Mouse (Mus musculus) urinary bladder, postnatal 10 days (tissue): ENCODE measurements around the gene Lims1.

Experiments
- DNase-seq: peaks from one replicate; pipeline ENCODE4 v3.0.0; 2022; ENCODE audit warnings: low spot score

Gene Lims1

DNA sequence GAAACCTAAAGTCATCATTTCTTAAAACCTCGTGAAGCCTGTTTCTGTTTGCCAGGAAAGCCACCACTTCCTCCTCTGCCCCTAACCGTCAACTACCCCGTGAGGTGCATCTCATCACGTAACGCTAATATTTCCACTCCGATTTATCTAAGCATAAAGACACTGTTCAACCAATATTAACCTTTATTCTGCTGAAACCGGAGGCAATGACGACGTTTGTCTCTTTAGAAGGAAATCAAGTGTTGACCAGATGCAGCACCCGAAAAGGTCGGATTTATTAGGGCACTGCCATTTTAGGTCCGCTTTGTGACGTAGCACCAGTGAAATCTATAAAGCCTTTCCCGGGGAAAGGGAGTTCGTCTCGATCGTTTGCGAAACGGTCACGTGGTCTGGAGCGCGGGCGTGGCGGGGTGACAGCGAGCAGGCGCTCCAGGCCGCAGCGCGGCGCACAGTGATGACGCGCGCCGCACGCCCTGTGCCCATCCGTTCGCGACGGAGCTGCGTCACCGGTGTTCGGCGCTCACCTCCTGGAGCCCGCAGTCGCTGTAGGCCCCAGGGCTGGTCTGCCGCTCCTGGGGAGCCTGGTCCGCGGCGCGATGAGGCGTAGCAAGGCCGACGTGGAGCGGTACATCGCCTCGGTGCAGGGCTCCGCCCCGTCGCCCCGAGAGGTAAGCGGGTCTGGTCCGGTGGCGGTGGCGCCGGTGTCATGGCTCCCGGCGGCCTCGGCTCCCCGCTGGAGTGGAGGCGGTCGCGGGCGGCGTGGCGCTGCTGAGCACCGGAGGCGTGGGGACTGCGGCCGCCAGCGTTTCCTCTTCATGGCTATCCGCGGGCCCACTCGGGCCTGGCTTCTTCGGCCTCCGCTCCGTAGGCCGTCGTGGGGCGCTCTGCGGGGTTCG is 123.4 kb downstream of the Lims1 start, which contains the start of gene Ranbp2:
Ranbp2 (plus strand) TSS at position 537 of the 896 bp plus-strand sequence.
- DNase-seq = peak; percentile 95

GRCm38 (mm10) chr10:58447280-58447781 is 124.1 kb downstream of the Lims1 start:
- DNase-seq = no peak

- DNase-seq = no peak
Measured at GRCm38 (mm10) chr10:58451575-58451974, 128.3 kb downstream of the Lims1 start.

DNA sequence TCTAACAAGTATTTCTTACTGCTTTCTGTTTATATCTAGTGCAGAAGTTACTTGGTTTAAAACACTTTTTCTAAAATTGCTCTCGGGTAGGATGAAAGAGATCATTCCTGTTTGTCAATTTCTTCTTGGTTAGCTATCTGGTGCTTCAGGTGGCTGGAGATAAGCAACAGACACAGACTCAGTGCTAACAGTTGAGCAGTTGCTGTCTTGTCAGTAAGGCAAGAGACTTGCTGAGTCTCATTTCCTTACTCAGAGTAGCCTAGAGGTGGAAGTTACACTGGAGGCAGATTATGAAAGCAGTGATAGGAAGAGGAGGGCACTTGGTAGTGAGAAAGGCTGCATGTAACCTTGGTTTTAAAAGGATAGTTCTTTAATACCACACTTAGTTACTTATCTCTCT is 128.9 kb downstream of the Lims1 start:
- no peak for DNase-seq

DNA sequence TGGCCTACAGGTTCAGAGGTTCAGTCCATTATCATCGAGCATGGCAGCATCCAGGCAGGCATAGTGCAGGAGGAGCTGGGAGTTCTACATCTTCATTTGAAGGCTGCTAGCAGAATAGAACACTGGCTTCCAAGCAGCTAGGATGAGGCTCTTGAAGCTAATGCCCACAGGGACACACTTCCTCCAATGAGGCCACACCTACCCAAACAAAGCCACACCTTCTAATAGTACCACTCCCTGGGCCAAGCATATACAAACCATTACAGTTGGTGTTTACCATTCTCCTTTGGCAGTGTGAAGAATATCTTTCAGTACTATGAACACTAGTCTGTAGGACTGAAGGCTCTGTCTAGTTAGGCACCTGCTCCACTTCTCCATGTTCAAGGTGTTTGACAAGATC is 136.6 kb downstream of the Lims1 start:
- no peak for DNase-seq
